Mouse (Mus musculus) testis, postnatal 10 days (tissue): Measurements from ENCODE around the gene Kdm5a.

Source experiments
- DNase-seq: peaks from one replicate; pipeline ENCODE4 v3.0.0; 2021; ENCODE audit warnings: low spot score

Gene Kdm5a

GRCm38 (mm10) chr6:120472455-120473140 lies 108.7 kb downstream of the Kdm5a start:
- no peak for DNase-seq

- DNase-seq, result no peak
These were observed 109.5 kb downstream of the Kdm5a start for GRCm38 (mm10) chr6:120473427-120473826.

- no peak for DNase-seq
These were observed 111.4 kb downstream of the Kdm5a start for GRCm38 (mm10) chr6:120475288-120475687.

GRCm38 (mm10) chr6:120479302-120479701 lies 115.4 kb downstream of the Kdm5a start:
- DNase-seq, result no peak

GRCm38 (mm10) chr6:120480361-120480760 lies 116.4 kb downstream of the Kdm5a start:
- no peak for DNase-seq

GRCm38 (mm10) chr6:120481538-120481937 lies 117.6 kb downstream of the Kdm5a start:
- no peak for DNase-seq

- DNase-seq, result no peak
These were observed 118.1 kb downstream of the Kdm5a start for GRCm38 (mm10) chr6:120482021-120482420.

GRCm38 (mm10) chr6:120482756-120483155 lies 118.8 kb downstream of the Kdm5a start:
- no peak for DNase-seq

- peak; percentile 75 for DNase-seq
These were observed 119.3 kb downstream of the Kdm5a start for GRCm38 (mm10) chr6:120483211-120483626.

- no peak for DNase-seq
These were observed 121.1 kb downstream of the Kdm5a start for GRCm38 (mm10) chr6:120485038-120485437.

- DNase-seq, result no peak
These were observed 122.2 kb downstream of the Kdm5a start for GRCm38 (mm10) chr6:120486051-120486510.

- DNase-seq, result no peak
These were observed 124.7 kb downstream of the Kdm5a start for GRCm38 (mm10) chr6:120488647-120489046.

GRCm38 (mm10) chr6:120489461-120489860 lies 125.5 kb downstream of the Kdm5a start:
- DNase-seq, result no peak

GRCm38 (mm10) chr6:120491064-120491463 lies 127.1 kb downstream of the Kdm5a start:
- DNase-seq, result no peak

GRCm38 (mm10) chr6:120491862-120492498 lies 128.1 kb downstream of the Kdm5a start:
- no peak for DNase-seq

GRCm38 (mm10) chr6:120492499-120493373 lies 128.8 kb downstream of the Kdm5a start:
- DNase-seq, result peak; percentile 66

GRCm38 (mm10) chr6:120493374-120494181 lies 129.7 kb downstream of the Kdm5a start, which contains the start of gene Tmem121b:
TSS of gene Tmem121b (minus strand) at chr6:120493807.
- DNase-seq, result peak; percentile 86
